Mouse (Mus musculus) midbrain, embryonic 12.5 days (tissue): Measurements from ENCODE around the gene Fam83c. TPM values are rescaled to one million over a fixed set of nuclear protein-coding genes. Genes with fewer than 3 reads are reported as not detected.

ENCODE experiments used
- ATAC-seq: fragments of 200-750 bp; cut with Nextera tagmentation; 2 replicates; pipeline ENCODE4 v1.8.0; 2017; ENCODE audit warnings: low read depth, moderate TSS enrichment, moderate library complexity; ENCODE audit not compliant: low FRiP score
- H3K27ac ChIP-seq: fragments of 300-500 bp; sonication (generic); replicated peaks from 2 replicates; pipeline ENCODE4 v1.5.1; 2016; ENCODE audit warnings: mild to moderate bottlenecking
- H3K27me3 ChIP-seq: fragments of 300-500 bp; sonication (generic); 2 replicates; pipeline ENCODE4 v1.6.1; 2016; ENCODE audit warnings: mild to moderate bottlenecking
- H3K36me3 ChIP-seq: fragments of 300-500 bp; sonication (generic); 2 replicates; pipeline ENCODE4 v1.6.1; 2016
- H3K4me1 ChIP-seq: fragments of 300-500 bp; sonication (generic); 2 replicates; pipeline ENCODE4 v1.6.1; 2016
- H3K4me2 ChIP-seq: fragments of 300-500 bp; sonication (generic); replicated peaks from 2 replicates; pipeline ENCODE4 v1.6.1; 2016; ENCODE audit warnings: mild to moderate bottlenecking, moderate library complexity
- H3K4me3 ChIP-seq: fragments of 300-500 bp; sonication (generic); 2 replicates; pipeline ENCODE4 v1.5.1; 2016; ENCODE audit warnings: mild to moderate bottlenecking
- H3K9ac ChIP-seq: fragments of 300-500 bp; sonication (generic); replicated peaks from 2 replicates; pipeline ENCODE4 v1.6.1; 2016; ENCODE audit warnings: mild to moderate bottlenecking, moderate library complexity
- H3K9me3 ChIP-seq: fragments of 300-500 bp; sonication (generic); 2 replicates; pipeline ENCODE4 v1.6.1; 2016; ENCODE audit warnings: mild to moderate bottlenecking
- WGBS: fragments of 180-500 bp; shearing (Covaris S2); methylation state at CpG from one replicate; pipeline ENCODE4 v1.1.7; 2016; 5-methylcytosine and 5-hydroxymethylcytosine counted together
- polyA plus RNA-seq: library from polyadenylated mRNA; unstranded; fragments of >200 nt; fragmentation: Nextera tagmentation; extraction: Ambion mirVana; gene quantifications from 2 replicates; pipeline ENCODE4 v1.2.1, GENCODE M21; 2016

The Fam83c gene
- polyA plus RNA-seq, 1 experiment from 2014 or later, result 0.47 TPM

DNA sequence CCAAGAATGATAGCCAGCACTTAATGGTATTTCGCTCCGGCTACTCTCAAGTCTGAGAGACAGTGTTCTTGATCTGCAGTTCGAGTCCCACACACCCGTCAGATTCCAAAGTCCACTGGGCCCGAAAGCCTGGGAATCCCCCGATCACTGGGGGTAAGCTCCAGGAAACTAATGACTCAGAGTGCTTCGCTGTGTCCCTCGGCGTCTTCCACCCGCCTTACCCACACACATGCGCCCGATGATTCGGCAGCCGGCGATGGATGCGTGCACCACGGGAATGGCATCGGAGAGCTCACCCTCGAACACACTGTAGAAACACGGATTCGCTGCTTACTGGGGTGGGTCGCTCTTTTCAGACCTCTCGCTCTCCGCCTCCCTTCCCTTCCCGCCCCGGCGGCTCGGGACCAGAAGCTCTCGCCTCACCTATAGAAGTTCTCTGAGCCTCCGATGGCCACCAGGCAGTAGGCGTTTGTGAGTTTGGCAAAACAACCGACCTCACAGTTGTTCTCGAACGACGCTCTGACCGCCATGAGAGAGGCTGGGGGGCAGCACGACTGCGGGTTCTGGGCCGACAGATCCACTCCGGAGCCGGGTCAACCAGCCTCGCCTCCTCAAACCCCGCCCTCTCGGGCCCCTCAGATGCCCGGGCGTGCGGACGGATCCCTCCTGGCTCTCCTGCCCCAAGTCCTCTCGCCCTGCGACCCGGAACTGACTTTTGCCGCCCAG, 8.6 kb downstream of the Fam83c start:
- H3K9me3 ChIP-seq, result no peaks in the 10 kb centered on the region
- H3K4me1 ChIP-seq, result peaks cover 18% of the 10 kb centered on the region
- peak overlapping the region; percentile 92 for H3K4me2 ChIP-seq
- H3K4me3 ChIP-seq, result peak overlapping the region; percentile 96
- H3K9ac ChIP-seq, result peak overlapping the region; percentile 88
- peak overlapping the region; percentile 77 for H3K27ac ChIP-seq
- peak; percentile 50 for ATAC-seq
- peaks cover 28% of the 10 kb centered on the region for H3K36me3 ChIP-seq
- WGBS, result 2% methylated on average over 52 of the region's 52 CpGs
- no peaks in the 10 kb centered on the region for H3K27me3 ChIP-seq

DNA sequence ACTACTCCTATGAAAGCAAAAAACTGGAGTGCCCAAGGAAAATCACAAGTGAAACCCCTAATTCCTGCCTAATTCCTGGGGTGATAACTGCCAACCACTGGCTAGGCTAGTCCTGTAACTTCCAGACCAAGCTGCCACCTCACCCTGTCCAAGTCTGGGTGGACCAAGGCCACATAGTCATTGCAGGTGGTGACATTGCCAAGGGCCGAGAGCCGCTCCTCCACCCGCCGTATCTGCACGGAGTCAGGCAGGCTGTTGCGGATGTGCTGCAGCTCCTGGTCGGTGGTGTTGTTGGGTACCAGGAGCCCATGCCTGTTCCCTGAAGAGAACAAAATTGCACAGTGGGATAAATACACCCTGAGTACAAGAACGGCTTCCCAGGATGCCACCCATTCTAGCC, 10.9 kb downstream of the Fam83c start:
- 98% methylated on average over 8 of the region's 8 CpGs for WGBS
- Histone ChIP-seq H3K9me3 (no peaks in the 10 kb centered on the region), H3K36me3 (peaks cover 40% of the 10 kb centered on the region), H3K27ac (no peak overlapping the region), H3K4me2 (no peak overlapping the region), H3K9ac (no peak overlapping the region), H3K4me1 (peaks cover 28% of the 10 kb centered on the region), H3K27me3 (no peaks in the 10 kb centered on the region), H3K4me3 (no peak overlapping the region)
- ATAC-seq, result no peak

DNA sequence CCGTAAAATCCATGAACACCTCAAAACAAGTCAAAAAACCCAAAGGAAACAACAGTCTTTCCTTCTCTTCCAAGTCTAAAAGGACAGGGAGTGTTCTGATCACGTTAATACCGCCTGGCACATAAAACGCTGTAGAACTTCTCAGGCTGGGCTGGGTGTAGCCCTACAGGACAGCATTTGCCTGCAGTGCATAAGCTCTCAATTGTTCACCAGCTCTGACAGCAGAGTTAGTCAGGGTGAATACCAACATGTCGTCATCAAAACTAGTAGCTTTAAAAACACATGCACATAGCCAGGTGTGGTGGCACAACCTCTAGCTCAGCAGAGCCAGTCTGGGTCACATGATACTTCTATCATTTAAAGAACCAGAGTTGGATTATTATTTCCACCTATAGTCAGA, 13.9 kb downstream of the Fam83c start:
- Histone ChIP-seq H3K9me3 (no peaks in the 10 kb centered on the region), H3K4me1 (peaks cover 24% of the 10 kb centered on the region), H3K27me3 (no peaks in the 10 kb centered on the region), H3K36me3 (peaks cover 43% of the 10 kb centered on the region), H3K4me3 (no peak overlapping the region), H3K9ac (no peak overlapping the region), H3K4me2 (no peak overlapping the region), H3K27ac (no peak overlapping the region)
- no peak for ATAC-seq
- WGBS, result 91% methylated on average over 5 of the region's 5 CpGs

DNA sequence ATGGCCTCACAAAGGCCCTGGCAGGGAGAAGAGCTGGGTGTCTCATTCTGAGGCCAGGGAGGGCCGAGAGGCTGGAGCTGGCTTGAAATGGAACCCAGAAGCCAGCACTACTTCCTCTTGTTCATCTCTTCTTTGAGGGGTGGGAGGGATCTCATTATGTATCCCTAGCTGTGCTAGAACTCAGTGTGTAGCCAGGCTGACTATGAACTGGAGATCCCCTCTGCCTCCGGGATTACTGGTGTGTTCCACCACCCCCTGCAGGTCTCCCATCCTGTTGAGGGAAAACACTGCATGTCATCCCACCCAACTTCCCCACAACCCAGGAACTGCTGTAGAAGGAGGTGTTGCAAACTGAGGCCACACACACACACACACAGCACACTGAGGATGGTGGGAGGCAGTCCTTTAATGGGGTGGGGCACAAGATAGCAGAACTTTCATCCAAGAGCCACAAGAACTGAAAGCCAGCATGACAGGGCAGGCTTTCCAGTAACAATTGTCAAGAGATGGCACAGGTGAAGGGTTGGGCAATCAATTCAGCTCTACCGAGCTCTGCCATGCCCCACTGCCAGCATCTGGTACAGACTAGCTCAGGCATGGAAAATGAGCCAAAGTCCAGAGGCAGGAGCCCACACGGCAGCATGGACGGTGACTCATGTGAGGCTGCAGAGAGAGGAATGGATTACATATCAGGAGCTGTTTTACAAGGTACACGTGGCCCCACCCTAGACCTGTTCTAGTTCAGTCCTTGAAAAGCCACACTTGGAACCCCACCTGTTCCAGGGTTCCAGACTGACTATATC, 15.0 kb downstream of the Fam83c start:
- H3K9me3 ChIP-seq, result no peaks in the 10 kb centered on the region
- no peak; the same call in 1 of the 2 replicates for ATAC-seq
- peak overlapping the region; percentile 86 for H3K4me2 ChIP-seq
- WGBS, result 62% methylated on average over 6 of the region's 6 CpGs
- no peaks in the 10 kb centered on the region for H3K27me3 ChIP-seq
- peak overlapping the region; percentile 53 for H3K4me3 ChIP-seq
- H3K4me1 ChIP-seq, result peaks cover 16% of the 10 kb centered on the region
- peaks cover 44% of the 10 kb centered on the region for H3K36me3 ChIP-seq
- H3K27ac ChIP-seq, result peak overlapping the region; percentile 74
- peak overlapping the region; percentile 68; the same call in 1 of the 2 replicates for H3K9ac ChIP-seq

DNA sequence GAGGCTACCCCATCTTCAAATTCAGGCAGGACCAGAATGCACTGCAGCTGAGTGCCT, 15.4 kb downstream of the Fam83c start, which contains the start of gene BC029722:
Gene BC029722, minus strand, starts transcription at position 35 of the 57 bp plus-strand sequence.
- Histone ChIP-seq H3K9ac (peak within 1 kb of the TSS; percentile 68), H3K36me3 (peaks cover 44% of the 10 kb centered on the region), H3K27me3 (no peaks in the 10 kb centered on the region), H3K4me3 (peak within 1 kb of the TSS; percentile 53), H3K4me1 (peaks cover 16% of the 10 kb centered on the region), H3K4me2 (peak within 1 kb of the TSS; percentile 86), H3K27ac (peak within 1 kb of the TSS; percentile 74), H3K9me3 (no peaks in the 10 kb centered on the region)
- no peak for ATAC-seq

DNA sequence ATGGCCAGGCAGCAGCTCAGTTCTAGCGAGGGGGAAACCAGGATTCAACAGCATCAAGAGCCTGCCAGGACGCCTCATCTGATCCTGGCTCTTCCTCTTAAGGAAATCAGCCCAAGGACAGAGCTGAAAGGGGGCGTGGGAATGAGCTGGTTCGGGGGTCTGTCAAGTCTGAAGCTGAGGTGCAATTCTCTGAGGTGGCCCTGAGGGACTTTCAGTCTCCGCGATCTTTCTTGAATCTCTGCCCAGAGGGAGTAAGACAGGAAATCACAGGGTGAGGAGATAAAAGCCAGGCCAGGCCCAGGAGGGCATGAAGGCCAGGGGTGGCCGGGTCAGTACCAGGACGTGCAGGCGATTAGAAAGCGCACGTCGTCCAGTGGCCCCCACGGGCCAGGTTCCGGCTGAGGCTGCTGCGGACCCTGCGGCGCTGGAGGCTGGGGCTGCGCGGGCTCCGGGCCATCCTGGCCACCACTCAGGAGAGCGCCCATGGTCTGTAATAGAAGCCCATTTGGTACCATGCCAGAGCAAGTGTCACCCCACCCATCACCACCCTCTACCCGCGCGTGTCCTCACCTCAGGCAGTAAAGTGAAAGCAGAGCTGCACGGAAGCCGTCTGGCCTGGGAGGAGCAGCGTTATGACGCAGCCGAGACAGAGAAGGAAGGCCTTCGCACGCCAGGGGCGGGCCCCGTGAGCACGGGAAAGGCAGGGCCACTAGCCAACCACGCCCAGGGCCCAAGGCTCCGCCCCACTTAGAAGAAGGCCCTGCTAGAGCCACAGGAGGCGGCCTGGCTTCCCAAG, 15.9 kb downstream of the Fam83c start:
- H3K4me1 ChIP-seq, result peaks cover 16% of the 10 kb centered on the region
- H3K9ac ChIP-seq, result peak overlapping the region; percentile 68
- peak overlapping the region; percentile 53 for H3K4me3 ChIP-seq
- ATAC-seq, result peak; percentile 94
- peak overlapping the region; percentile 74 for H3K27ac ChIP-seq
- peak overlapping the region; percentile 86 for H3K4me2 ChIP-seq
- WGBS, result 3% methylated on average over 37 of the region's 37 CpGs
- no peaks in the 10 kb centered on the region for H3K27me3 ChIP-seq
- no peaks in the 10 kb centered on the region for H3K9me3 ChIP-seq
- H3K36me3 ChIP-seq, result peaks cover 42% of the 10 kb centered on the region

DNA sequence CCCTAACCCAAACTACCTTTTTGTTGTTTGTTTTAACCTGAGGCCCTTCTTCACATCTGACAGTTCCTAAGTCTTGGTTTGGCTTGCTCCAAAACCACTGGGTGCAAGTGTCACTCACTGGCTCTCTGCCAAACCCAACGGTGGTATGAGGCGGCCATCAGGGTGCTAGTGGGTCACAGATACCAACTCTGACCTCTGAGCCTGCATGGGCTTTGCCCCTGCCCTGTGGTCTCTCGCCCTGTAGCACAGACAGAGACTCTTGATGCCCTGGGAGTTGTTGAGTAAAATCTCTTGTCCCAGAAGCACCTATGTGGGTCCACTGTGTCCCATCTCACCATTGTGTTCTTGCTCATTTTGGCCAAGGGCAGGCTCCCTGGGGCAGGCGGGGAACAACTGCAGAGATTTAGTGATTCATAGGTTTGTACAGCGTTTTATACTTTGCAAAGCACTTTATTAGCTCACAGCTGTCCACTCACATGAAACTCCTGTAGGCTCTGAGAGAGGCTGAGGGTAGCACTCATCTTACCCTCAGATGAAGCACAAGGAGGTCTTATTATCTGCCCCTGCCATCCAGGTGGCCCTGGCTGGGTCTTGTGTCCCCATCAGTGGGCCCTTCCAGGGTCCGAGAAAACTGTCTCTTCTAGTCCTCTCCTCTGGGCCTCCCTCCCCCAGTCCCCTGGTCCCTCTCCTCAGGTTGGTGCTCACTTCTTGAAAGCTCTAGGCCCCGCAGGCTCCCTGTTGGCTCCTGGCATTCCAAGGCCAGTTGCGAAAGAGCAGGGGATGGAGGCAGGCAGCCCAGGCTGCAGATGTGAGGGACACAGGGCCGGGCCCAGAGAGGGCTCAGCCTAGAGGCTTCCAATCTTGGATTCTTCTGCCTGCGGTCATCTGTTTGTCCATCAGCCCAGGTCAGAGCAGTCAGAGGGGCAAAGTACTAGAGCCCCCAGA, 17.1 kb downstream of the Fam83c start:
- Histone ChIP-seq H3K9me3 (no peaks in the 10 kb centered on the region), H3K9ac (no peak overlapping the region), H3K4me3 (no peak overlapping the region), H3K36me3 (peaks cover 30% of the 10 kb centered on the region), H3K4me1 (peaks cover 16% of the 10 kb centered on the region), H3K27ac (no peak overlapping the region), H3K4me2 (no peak overlapping the region), H3K27me3 (no peaks in the 10 kb centered on the region)
- no peak for ATAC-seq
- WGBS, result 78% methylated on average over 10 of the region's 10 CpGs

DNA sequence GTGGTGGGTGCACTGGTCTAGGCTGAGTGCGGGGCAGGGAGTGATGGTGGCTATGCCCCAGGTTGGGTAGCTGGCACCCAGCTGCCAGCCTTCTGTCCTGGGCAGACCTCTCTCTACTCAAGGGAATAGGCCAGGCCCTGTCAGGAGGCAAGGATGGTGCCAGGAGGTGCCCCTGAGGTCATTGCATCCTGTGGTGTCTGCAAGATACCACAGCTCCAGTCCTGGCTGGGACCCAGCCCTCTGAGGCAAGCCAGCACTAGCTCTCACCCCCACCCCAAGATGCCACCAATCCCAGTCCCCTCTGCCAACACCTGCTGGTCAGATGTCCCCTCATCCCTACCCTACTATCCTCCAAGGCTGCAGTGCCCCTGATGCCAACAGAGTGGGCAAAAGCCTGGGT, 18.5 kb downstream of the Fam83c start:
- Histone ChIP-seq H3K4me3 (no peak overlapping the region), H3K9ac (no peak overlapping the region), H3K9me3 (no peaks in the 10 kb centered on the region), H3K4me1 (peaks cover 16% of the 10 kb centered on the region), H3K27ac (no peak overlapping the region), H3K27me3 (no peaks in the 10 kb centered on the region), H3K36me3 (peaks cover 18% of the 10 kb centered on the region), H3K4me2 (no peak overlapping the region)
- WGBS, result 100% methylated on average over 1 of the region's 1 CpGs
- ATAC-seq, result no peak

DNA sequence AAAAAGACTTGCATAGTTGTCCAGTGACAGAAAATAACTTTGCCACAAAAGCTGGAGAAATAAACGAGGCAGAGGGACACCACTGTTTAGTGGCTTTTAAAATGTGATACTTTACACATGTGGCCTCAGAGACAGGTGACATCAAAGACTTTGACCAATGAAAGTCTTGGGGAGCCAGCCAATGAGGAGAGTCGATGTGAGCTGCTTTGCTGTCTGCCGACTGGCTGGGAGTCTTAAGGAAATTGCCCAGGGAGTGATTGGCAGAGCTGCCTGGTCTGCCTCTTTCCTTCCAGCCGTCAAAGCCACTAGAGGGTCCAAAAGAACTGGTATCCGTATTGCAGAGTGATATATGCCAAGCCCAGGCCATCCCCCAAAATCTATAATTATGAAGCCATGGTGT, 19.8 kb downstream of the Fam83c start:
- WGBS, result 40% methylated on average over 5 of the region's 5 CpGs

DNA sequence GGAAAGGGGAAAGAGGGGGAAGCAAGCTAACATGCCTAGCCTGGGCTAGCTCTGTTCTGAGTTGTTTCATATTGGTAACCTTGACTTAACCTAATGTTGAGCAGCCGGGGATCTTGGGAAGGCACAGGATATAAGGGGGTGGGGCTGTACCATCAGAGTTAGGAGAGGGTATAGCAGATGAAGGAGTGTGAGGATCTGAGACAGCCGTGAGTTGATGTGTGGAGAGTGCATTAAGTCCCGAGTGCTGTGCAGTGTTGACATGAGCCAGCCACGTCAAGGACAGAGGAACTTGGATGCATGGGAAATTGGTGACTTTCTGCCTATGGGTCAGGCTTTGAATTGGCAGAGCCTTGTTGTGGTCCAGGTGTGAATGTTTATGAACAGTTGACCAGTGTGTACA, 22.0 kb downstream of the Fam83c start:
- Histone ChIP-seq H3K4me3 (no peak overlapping the region), H3K9me3 (no peaks in the 10 kb centered on the region), H3K4me1 (no peaks in the 10 kb centered on the region), H3K36me3 (0 out of 2 replicates have a peak, but pooled peaks cover 4% of the 10 kb centered on the region), H3K4me2 (no peak overlapping the region), H3K27me3 (no peaks in the 10 kb centered on the region), H3K27ac (no peak overlapping the region), H3K9ac (no peak overlapping the region)
- ATAC-seq, result no peak
- 93% methylated on average over 4 of the region's 4 CpGs for WGBS

More for the DNA sequence above, 19.8 kb downstream of the Fam83c start:
- Histone ChIP-seq H3K9me3 (no peaks in the 10 kb centered on the region), H3K27ac (no peak overlapping the region), H3K4me1 (peaks cover 16% of the 10 kb centered on the region), H3K4me2 (no peak overlapping the region), H3K36me3 (0 out of 2 replicates have a peak, but pooled peaks cover 4% of the 10 kb centered on the region), H3K4me3 (no peak overlapping the region), H3K9ac (no peak overlapping the region), H3K27me3 (no peaks in the 10 kb centered on the region)
- no peak for ATAC-seq

DNA sequence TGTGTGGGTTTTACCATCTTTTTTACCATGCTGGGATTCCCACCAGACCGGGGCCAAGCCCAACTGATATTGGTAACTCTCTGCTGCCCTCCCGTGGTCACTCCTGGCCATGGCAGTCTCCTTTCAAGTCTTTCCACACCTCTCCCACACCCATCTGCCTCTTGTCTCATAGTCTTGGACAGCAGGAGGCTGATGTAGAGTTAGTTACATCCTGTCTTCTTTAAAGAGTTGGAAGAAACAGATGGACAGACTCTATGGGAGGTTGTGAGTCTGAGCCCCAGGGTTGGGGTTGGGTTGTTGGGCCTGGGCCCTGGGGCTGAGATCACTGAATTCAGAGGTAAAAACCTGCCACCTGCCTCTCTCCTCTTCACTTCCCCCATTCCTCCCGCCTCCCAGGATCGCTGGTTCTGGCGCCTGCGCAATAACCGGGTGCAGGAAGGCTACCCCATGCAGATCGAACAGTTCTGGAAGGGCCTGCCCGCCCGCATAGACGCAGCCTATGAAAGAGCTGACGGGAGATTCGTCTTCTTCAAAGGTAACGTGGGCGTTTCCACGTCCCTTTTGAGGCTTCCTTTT, 22.7 kb downstream of the Fam83c start:
- 0 out of 2 replicates have a peak, but pooled peaks cover 4% of the 10 kb centered on the region for H3K36me3 ChIP-seq
- no peak for ATAC-seq
- no peak overlapping the region for H3K4me3 ChIP-seq
- no peaks in the 10 kb centered on the region for H3K27me3 ChIP-seq
- no peak overlapping the region for H3K4me2 ChIP-seq
- no peaks in the 10 kb centered on the region for H3K4me1 ChIP-seq
- 42% methylated on average over 16 of the region's 16 CpGs for WGBS
- no peak overlapping the region for H3K27ac ChIP-seq
- no peaks in the 10 kb centered on the region for H3K9me3 ChIP-seq
- H3K9ac ChIP-seq, result no peak overlapping the region
